Mouse (Mus musculus) adrenal gland, adult 8-10 months (tissue): ENCODE results near the gene Cda. TPM values are rescaled to one million over a fixed set of nuclear protein-coding genes. Genes with fewer than 3 reads are reported as not detected.

Source experiments
- DNase-seq: peaks from one replicate; pipeline ENCODE4 v3.0.0; 2022
- total RNA-seq, 4 experiments: library from RNA; stranded (reverse); gene quantifications; 2 replicates each; pipeline ENCODE4 v1.2.4; 2022

The Cda gene
- total RNA-seq, 4 experiments from 2014 or later = 7.2 to 20.4 (median 14.7) TPM

- DNase-seq = no peak
These were observed 1.2 kb downstream of the Cda start for GRCm38 (mm10) chr4:138366561-138366960.

- DNase-seq = no peak
These were observed 4.3 kb downstream of the Cda start for GRCm38 (mm10) chr4:138363511-138363910.

- no peak for DNase-seq
These were observed 4.9 kb downstream of the Cda start for GRCm38 (mm10) chr4:138362883-138363282.

- no peak for DNase-seq
These were observed 6.4 kb downstream of the Cda start for GRCm38 (mm10) chr4:138361370-138361821.

GRCm38 (mm10) chr4:138358176-138358575 lies 9.6 kb downstream of the Cda start:
- DNase-seq = no peak

- DNase-seq = peak; percentile 64
These were observed 11.2 kb downstream of the Cda start for GRCm38 (mm10) chr4:138356551-138356950.

- DNase-seq = no peak
These were observed 11.7 kb downstream of the Cda start for GRCm38 (mm10) chr4:138356141-138356540.

GRCm38 (mm10) chr4:138355496-138355895 lies 12.3 kb downstream of the Cda start:
- no peak for DNase-seq

GRCm38 (mm10) chr4:138353438-138354171 lies 14.2 kb downstream of the Cda start:
- no peak for DNase-seq

- no peak for DNase-seq
These were observed 15.1 kb downstream of the Cda start for GRCm38 (mm10) chr4:138352692-138353091.

- no peak for DNase-seq
These were observed 16.0 kb downstream of the Cda start for GRCm38 (mm10) chr4:138351821-138352220.

- no peak for DNase-seq
These were observed 19.1 kb downstream of the Cda start for GRCm38 (mm10) chr4:138348716-138349115.

- DNase-seq = no peak
These were observed 20.5 kb downstream of the Cda start for GRCm38 (mm10) chr4:138347280-138347679.

- DNase-seq = peak; percentile 63
These were observed 22.8 kb downstream of the Cda start for GRCm38 (mm10) chr4:138344891-138345545.

- DNase-seq = peak; percentile 75
These were observed 24.4 kb downstream of the Cda start for GRCm38 (mm10) chr4:138343341-138343837.

- no peak for DNase-seq
These were observed 25.0 kb downstream of the Cda start for GRCm38 (mm10) chr4:138342778-138343177.

GRCm38 (mm10) chr4:138342048-138342447 lies 25.7 kb downstream of the Cda start:
- no peak for DNase-seq

GRCm38 (mm10) chr4:138341393-138341792 lies 26.4 kb downstream of the Cda start:
- no peak for DNase-seq

- DNase-seq = no peak
These were observed 27.8 kb downstream of the Cda start for GRCm38 (mm10) chr4:138339963-138340362.

- DNase-seq = no peak
These were observed 30.5 kb downstream of the Cda start for GRCm38 (mm10) chr4:138337341-138337740.

GRCm38 (mm10) chr4:138336876-138337275 lies 30.9 kb downstream of the Cda start:
- no peak for DNase-seq

- no peak for DNase-seq
These were observed 32.1 kb downstream of the Cda start for GRCm38 (mm10) chr4:138335648-138336047.

GRCm38 (mm10) chr4:138335036-138335435 lies 32.8 kb downstream of the Cda start:
- DNase-seq = no peak

GRCm38 (mm10) chr4:138333135-138333534 lies 34.7 kb downstream of the Cda start:
- DNase-seq = no peak
